Mouse (Mus musculus): ENCODE data around the gene Ccr1. TPM values are rescaled to one million over a fixed set of nuclear protein-coding genes. Genes with fewer than 3 reads are reported as not detected.
"Not testable (repeated sequence)": the region's sequence is repeated elsewhere in the genome, so short reads cannot be mapped to it uniquely, and the experiment has no call there.

Ccr1 gene
- total and polyA plus RNA-seq, 2 experiments from 2014 or later = 0.38 to 0.76 TPM

DNA sequence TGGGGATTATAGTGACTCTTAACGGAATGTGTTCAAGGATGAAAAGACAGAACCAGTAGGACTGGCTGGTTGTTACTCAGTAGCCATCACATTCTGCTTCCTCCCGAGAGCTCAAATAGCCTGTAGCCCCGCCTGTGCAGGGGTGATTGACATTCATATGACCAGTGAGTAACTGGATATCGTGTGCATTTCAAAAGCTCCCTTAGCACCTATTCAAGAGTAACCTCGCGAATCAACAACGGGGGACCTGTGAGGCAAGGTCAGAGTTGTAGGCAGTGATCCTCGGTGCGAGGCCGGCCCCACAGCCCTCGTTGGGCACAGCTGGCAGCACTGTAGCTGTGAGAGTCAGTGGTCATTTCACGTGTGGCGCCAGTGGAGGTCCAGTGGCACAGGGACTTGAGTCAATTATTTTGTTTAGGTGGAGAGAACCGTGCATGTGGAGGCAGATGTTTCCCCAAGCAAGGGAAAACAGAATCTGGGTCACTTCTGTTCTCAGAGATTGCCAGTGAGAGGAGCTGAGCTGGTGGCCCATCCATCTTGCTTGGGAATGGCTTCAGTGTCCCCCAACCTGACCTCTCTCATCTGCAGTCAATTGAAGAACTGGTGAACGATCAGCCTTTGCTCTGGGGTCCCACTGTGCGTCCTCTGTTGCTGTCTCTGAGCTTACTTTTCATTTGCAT, 41.1 kb downstream of the Ccr1 start:
- H3K9ac ChIP-seq = no peak overlapping the region
- no peak overlapping the region for H3K4me3 ChIP-seq (ENCODE audit: low read depth, low read length)
- H3K9me3 ChIP-seq (ENCODE audit: low read length) = no peaks in the 10 kb centered on the region
- WGBS = 61% methylated on average over 16 of the region's 16 CpGs
- ATAC-seq (no peak), DNase-seq (no peak)
- no peak overlapping the region for H3K4me2 ChIP-seq (ENCODE audit: low read depth)
- TF ChIP-seq CTCF (IDR thresholded peaks at IDR 0.05; ENCODE audit: low read depth) = no peak
- no peak overlapping the region for H3K27ac ChIP-seq (ENCODE audit: low read depth, low read length)
- H3K27me3 ChIP-seq (ENCODE audit: insufficient read depth, low read length) = no peaks in the 10 kb centered on the region
- no peaks in the 10 kb centered on the region for H3K4me1 ChIP-seq (ENCODE audit: insufficient read depth)
- no peaks in the 10 kb centered on the region for H3K36me3 ChIP-seq (ENCODE audit: insufficient read depth)

DNA sequence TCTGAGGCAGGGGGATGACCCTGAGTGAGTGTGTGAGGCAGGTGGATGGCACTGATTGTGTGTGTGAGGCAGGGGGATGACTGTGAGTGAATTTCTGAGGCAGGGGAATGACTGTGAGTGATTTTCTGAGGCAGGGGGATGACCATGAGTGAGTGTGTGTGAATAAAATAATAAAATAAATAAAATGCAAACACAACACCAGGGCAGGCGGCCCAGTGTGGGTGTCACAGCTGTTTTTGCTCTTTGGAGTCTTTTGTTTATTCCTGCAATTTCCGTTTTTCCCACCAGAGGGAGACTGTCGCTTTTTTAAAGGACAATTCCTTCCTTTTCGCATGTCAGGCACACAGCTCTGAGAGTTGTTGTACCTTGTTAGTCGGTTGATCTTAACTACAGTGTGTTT, 42.5 kb downstream of the Ccr1 start:
- H3K4me1 ChIP-seq (ENCODE audit: insufficient read depth); H3K27ac ChIP-seq (ENCODE audit: low read depth, low read length); H3K27me3 ChIP-seq (ENCODE audit: insufficient read depth, low read length); ATAC-seq; H3K36me3 ChIP-seq (ENCODE audit: insufficient read depth); H3K9me3 ChIP-seq (ENCODE audit: low read length): not testable (repeated sequence)
- WGBS = 2% methylated on average over 5 of the region's 5 CpGs
- TF ChIP-seq CTCF (IDR thresholded peaks at IDR 0.05; ENCODE audit: low read depth) = peak; percentile 66
- H3K9ac ChIP-seq = peak overlapping the region; percentile 39; the same call in 1 of the 2 replicates
- H3K4me3 ChIP-seq (ENCODE audit: low read depth, low read length) = peak overlapping the region; percentile 58; the same call in 1 of the 2 replicates
- peak; percentile 89 for DNase-seq
- H3K4me2 ChIP-seq (ENCODE audit: low read depth) = peak overlapping the region; percentile 76

- 5% methylated on average over 40 of the region's 44 CpGs for WGBS
- Histone ChIP-seq H3K9me3 (ENCODE audit: low read length) (no peaks in the 10 kb centered on the region), H3K4me3 (ENCODE audit: low read depth, low read length) (peak overlapping the region; percentile 58), H3K27ac (ENCODE audit: low read depth, low read length) (peak overlapping the region; percentile 95), H3K4me2 (ENCODE audit: low read depth) (peak overlapping the region; percentile 76), H3K4me1 (ENCODE audit: insufficient read depth) (no peaks in the 10 kb centered on the region), H3K36me3 (ENCODE audit: insufficient read depth) (no peaks in the 10 kb centered on the region), H3K27me3 (ENCODE audit: insufficient read depth, low read length) (no peaks in the 10 kb centered on the region), H3K9ac (peak overlapping the region; percentile 88)
- peak; percentile 85 for ATAC-seq
- TF ChIP-seq CTCF (IDR thresholded peaks at IDR 0.05; ENCODE audit: low read depth) = peak; percentile 85
- peak; percentile 84 for DNase-seq
Measured at GRCm38 (mm10) chr9:123925101-123925946, 43.2 kb downstream of the Ccr1 start.

DNA sequence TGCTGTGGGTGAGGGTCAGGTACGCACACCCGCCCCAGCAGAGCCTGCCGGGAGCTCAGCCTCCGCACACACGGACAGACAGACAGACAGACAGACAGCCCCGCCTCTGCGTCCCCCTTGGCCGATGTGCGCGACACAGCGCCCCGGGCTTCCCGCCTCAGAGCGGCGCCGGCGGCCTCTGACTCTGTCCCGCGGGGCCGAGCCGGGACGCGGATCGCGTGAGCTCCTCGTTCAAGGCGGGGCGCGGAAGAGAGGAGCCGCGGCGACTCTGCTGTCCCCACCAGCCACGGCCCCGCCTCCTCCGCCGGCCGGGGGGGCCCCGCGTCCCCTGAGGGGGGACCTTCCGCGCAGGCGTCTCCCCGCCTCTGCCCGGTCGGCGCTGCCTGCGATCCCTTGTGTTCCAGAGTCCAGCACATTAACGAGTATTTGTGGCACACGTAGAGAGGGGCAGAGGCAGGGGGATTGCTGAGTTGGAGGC, 43.9 kb downstream of the Ccr1 start:
- peak; percentile 87 for ATAC-seq
- H3K9ac ChIP-seq = peak overlapping the region; percentile 88
- H3K4me1 ChIP-seq (ENCODE audit: insufficient read depth) = no peaks in the 10 kb centered on the region
- peak; percentile 94 for DNase-seq
- H3K4me3 ChIP-seq (ENCODE audit: low read depth, low read length) = peak overlapping the region; percentile 58
- peak overlapping the region; percentile 76 for H3K4me2 ChIP-seq (ENCODE audit: low read depth)
- H3K9me3 ChIP-seq (ENCODE audit: low read length) = no peaks in the 10 kb centered on the region
- H3K27me3 ChIP-seq (ENCODE audit: insufficient read depth, low read length) = no peaks in the 10 kb centered on the region
- TF ChIP-seq CTCF (IDR thresholded peaks at IDR 0.05; ENCODE audit: low read depth) = no peak
- under 1% methylated on average over 32 of the region's 49 CpGs for WGBS
- H3K36me3 ChIP-seq (ENCODE audit: insufficient read depth) = no peaks in the 10 kb centered on the region
- peak overlapping the region; percentile 95 for H3K27ac ChIP-seq (ENCODE audit: low read depth, low read length)

DNA sequence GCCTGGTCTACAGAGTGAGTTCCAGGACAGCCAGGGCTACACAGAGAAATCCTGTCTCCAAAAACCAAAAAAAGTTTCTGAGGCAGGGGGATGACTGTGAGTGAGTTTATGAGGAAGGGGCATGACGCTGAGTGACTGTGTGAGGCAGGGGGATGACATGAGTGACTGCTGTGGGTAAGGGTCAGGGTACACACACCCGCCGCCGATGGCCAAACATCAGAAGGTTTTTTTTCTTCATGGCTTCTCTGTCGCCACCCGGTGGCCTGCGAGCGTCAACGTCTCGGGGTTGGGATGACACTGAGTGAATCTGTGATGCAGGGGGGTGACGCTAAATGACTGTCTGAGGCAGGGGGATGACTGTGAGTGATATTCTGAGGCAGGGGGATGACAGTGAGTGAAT, 44.5 kb downstream of the Ccr1 start:
- Histone ChIP-seq H3K27ac (ENCODE audit: low read depth, low read length) (peak overlapping the region; percentile 95), H3K4me3 (ENCODE audit: low read depth, low read length) (peak overlapping the region; percentile 58; the same call in 1 of the 2 replicates), H3K4me2 (ENCODE audit: low read depth) (peak overlapping the region; percentile 76), H3K9ac (peak overlapping the region; percentile 88; the same call in 1 of the 2 replicates)
- H3K27me3 ChIP-seq (ENCODE audit: insufficient read depth, low read length); H3K9me3 ChIP-seq (ENCODE audit: low read length); H3K36me3 ChIP-seq (ENCODE audit: insufficient read depth); H3K4me1 ChIP-seq (ENCODE audit: insufficient read depth): not testable (repeated sequence)
- DNase-seq (peak; percentile 87), ATAC-seq (peak; percentile 64)
- TF ChIP-seq CTCF (IDR thresholded peaks at IDR 0.05; ENCODE audit: low read depth) = peak; percentile 71
- 2% methylated on average over 11 of the region's 11 CpGs for WGBS

DNA sequence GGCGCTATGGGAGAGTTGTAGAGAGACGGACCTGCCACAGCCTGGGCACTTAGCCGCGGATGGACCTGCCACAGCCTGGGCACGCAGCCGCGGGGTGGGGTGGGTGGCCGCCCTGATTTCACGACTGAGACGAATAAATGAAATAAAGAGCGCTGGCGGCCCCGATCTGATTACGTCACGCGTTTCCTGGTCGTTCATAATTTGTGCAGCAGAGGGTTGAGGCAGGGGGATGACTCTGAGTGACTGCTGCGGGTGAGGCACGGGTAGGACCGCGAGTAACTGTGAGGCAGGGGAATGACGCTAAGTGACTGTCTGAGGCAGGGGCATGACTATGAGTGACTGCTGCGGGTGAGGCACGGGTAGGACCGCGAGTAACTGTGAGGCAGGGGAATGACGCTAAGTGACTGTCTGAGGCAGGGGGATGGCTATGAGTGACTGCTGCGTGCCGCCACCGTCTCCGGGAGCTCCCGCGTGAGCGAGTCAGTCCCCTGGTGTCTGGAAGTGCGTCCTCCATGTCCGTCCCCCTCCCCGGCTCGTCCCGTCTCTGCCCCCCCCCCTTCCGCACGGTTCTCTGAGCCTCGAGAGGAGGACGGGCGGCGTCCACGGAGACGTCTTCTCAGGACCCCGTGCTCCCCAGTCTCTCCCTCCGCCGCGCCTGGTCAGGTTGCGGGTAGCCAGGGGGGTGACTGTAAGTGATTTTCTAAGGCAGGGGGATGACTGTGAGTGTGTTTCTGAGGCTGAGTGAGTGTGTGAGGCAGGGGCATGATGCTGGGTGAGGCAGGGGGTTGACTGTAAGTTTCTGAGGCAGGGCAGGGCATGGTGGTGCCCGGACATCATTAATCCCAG, 45.1 kb downstream of the Ccr1 start:
- Histone ChIP-seq H3K4me3 (ENCODE audit: low read depth, low read length) (peak overlapping the region; percentile 58), H3K9me3 (ENCODE audit: low read length) (no peaks in the 10 kb centered on the region), H3K4me1 (ENCODE audit: insufficient read depth) (no peaks in the 10 kb centered on the region), H3K4me2 (ENCODE audit: low read depth) (peak overlapping the region; percentile 76), H3K27me3 (ENCODE audit: insufficient read depth, low read length) (no peaks in the 10 kb centered on the region), H3K36me3 (ENCODE audit: insufficient read depth) (no peaks in the 10 kb centered on the region), H3K9ac (peak overlapping the region; percentile 88), H3K27ac (ENCODE audit: low read depth, low read length) (peak overlapping the region; percentile 95)
- WGBS = 3% methylated on average over 44 of the region's 53 CpGs
- DNase-seq (peak; percentile 77), ATAC-seq (peak; percentile 8; the same call in 1 of the 2 replicates)
- no peak for TF ChIP-seq CTCF (IDR thresholded peaks at IDR 0.05; ENCODE audit: low read depth)

Other genes with a start within 250 kb of the Ccr1 start
- gene Cxcr6, start 162.2 kb downstream of the Ccr1 start, total RNA-seq (2014; rRNA removed) = not detected in 2 replicates
- gene Cxcr6, start 162.2 kb downstream of the Ccr1 start, polyA plus RNA-seq (2015; fragmentation: Nextera tagmentation; extraction: Ambion mirVana) = not detected in 2 replicates
- gene Fyco1, start 116.8 kb downstream of the Ccr1 start, total RNA-seq (2014; rRNA removed) = 11.1 and 17.8 TPM in 2 replicates
- gene Fyco1, start 116.8 kb downstream of the Ccr1 start, polyA plus RNA-seq (2015; fragmentation: Nextera tagmentation; extraction: Ambion mirVana) = 2.7 and 7.6 TPM in 2 replicates
- not detected in 2 replicates for gene Xcr1, start 106.7 kb downstream of the Ccr1 start, total RNA-seq (2014; rRNA removed)
- gene Xcr1, start 106.7 kb downstream of the Ccr1 start, polyA plus RNA-seq (2015; fragmentation: Nextera tagmentation; extraction: Ambion mirVana) = 0.06 and 0.14 TPM in 2 replicates
- not detected in 2 replicates for gene Ccr1l1, start 9.7 kb upstream of the Ccr1 start, total RNA-seq (2014; rRNA removed)
- not detected in 2 replicates for gene Ccr1l1, start 9.7 kb upstream of the Ccr1 start, polyA plus RNA-seq (2015; fragmentation: Nextera tagmentation; extraction: Ambion mirVana)
- 0.05 TPM in 1 of 2 replicates, not detected in the other for gene Ccr3, start 53.3 kb upstream of the Ccr1 start, total RNA-seq (2014; rRNA removed)
- gene Ccr3, start 53.3 kb upstream of the Ccr1 start, polyA plus RNA-seq (2015; fragmentation: Nextera tagmentation; extraction: Ambion mirVana) = not detected in 2 replicates
- 0.10 TPM in 1 of 2 replicates, not detected in the other for gene Ccr2, start 133.3 kb upstream of the Ccr1 start, total RNA-seq (2014; rRNA removed)
- 0.07 and 0.08 TPM in 2 replicates for gene Ccr2, start 133.3 kb upstream of the Ccr1 start, polyA plus RNA-seq (2015; fragmentation: Nextera tagmentation; extraction: Ambion mirVana)
- gene Ccr5, start 152.9 kb upstream of the Ccr1 start, total RNA-seq (2014; rRNA removed) = 0.23 and 4.1 TPM in 2 replicates
- gene Ccr5, start 152.9 kb upstream of the Ccr1 start, polyA plus RNA-seq (2015; fragmentation: Nextera tagmentation; extraction: Ambion mirVana) = 0.30 and 1.2 TPM in 2 replicates

Measured in forebrain, postnatal 0 days (tissue).